16 mouse cellular contexts compared by ENCODE assay signal in the genomic region with DNA sequence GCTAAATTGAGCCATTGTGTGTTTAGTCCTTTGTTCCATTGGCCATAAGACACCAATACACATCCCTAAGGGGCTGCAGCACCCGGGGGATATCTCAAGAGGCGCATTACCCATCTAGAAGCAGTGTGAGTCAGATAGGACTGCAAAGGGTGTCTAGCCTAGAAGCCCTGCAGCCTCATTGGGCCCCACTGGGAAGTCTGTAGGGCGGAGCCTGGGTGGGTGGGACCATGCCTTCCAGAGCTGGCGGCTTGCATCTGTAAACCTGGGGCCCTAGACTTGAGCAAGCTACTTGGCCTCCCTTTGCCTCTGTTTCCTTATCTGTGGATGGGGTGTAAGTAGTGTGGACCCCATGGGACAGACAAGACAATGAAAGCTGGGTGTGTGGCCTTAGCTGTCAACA. TPM values are rescaled to one million over a fixed set of nuclear protein-coding genes. Genes with fewer than 3 reads are reported as not detected.
A peak's percentile ranks its signal among the peaks of the same experiment; 100 is the strongest.
DNase-seq lines count a peak whose midpoint lies in the region; ATAC-seq and TF ChIP-seq lines count a peak whose summit lies in the region.
"Had no signal": no experiment of that assay in that cellular context is flagged by ENCODE, and none has a peak within 500 bp of the region (broad histone marks: within the 10 kb centered on the region; RNA-seq: fewer than 3 reads in every experiment).

No protein-coding gene starts in this region.

- peaks cover 13% of the 10 kb centered on the region for H3K27me3 ChIP-seq in liver, postnatal 0 days (ENCODE audit: insufficient read depth, low read length)
- peaks cover 7% of the 10 kb centered on the region for H3K27me3 ChIP-seq in liver, embryonic 11.5 days (replicated peaks; ENCODE audit: control insufficient read depth, insufficient read depth, low read length)
- H3K27me3 ChIP-seq in stomach, embryonic 16.5 days (ENCODE audit: control insufficient read depth, insufficient read depth, low read length): no peaks in the 10 kb centered on the region

- no peak for TF ChIP-seq EP300 in liver, postnatal 0 days (IDR thresholded peaks at IDR 0.05; ENCODE audit: low read depth)

- H3K4me3 ChIP-seq in liver, postnatal 0 days (ENCODE audit: low read depth, low read length): no peak overlapping the region
- no peak overlapping the region for H3K4me3 ChIP-seq in liver, embryonic 11.5 days (ENCODE audit: low read depth, low read length)
- H3K4me3 ChIP-seq in stomach, embryonic 16.5 days (replicated peaks; ENCODE audit: low read length): no peak overlapping the region
- H3K4me3 ChIP-seq: limb, embryonic 12.5 days; midbrain, embryonic 10.5 days had no signal

- no peak overlapping the region for H3K9ac ChIP-seq in liver, postnatal 0 days (replicated peaks)
- H3K9ac ChIP-seq in liver, embryonic 11.5 days (ENCODE audit: low read depth, low read length): no peak overlapping the region
- H3K9ac ChIP-seq in stomach, embryonic 16.5 days (ENCODE audit: low read length): no peak overlapping the region
- H3K9ac ChIP-seq: forebrain, postnatal 0 days; limb, embryonic 12.5 days had no signal

- TF ChIP-seq CTCF in liver, postnatal 0 days (IDR thresholded peaks at IDR 0.05; ENCODE audit: low read depth): no peak

- DNase-seq in liver: peak; percentile 61
- no peak for DNase-seq in liver, postnatal 0 days
- DNase-seq in R1 (ENCODE audit: low read depth, low spot score): peak; percentile 39
- DNase-seq in liver, embryonic 11.5 days (ENCODE audit: low spot score): no peak
- DNase-seq in kidney, postnatal 4 days: no peak
- DNase-seq in adrenal gland, postnatal 14 days: no peak
- DNase-seq: adrenal gland, postnatal 25 days; cerebellum, postnatal 10 days; forebrain, postnatal 0 days; heart, postnatal 36 days; kidney, postnatal 10 days; lung, postnatal 14 days had no signal

- H3K4me2 ChIP-seq in liver, postnatal 0 days (ENCODE audit: low read depth, low read length): no peak overlapping the region
- H3K4me2 ChIP-seq in liver, embryonic 11.5 days: no peak overlapping the region
- H3K4me2 ChIP-seq in stomach, embryonic 16.5 days (ENCODE audit: low read depth, low read length): no peak overlapping the region
- H3K4me2 ChIP-seq: limb, embryonic 12.5 days had no signal

- no peak for ATAC-seq in liver, postnatal 0 days
- ATAC-seq in liver, embryonic 11.5 days (replicated peaks; ENCODE audit: low FRiP score): peak; percentile 85
- no peak for ATAC-seq in stomach, embryonic 16.5 days (ENCODE audit: insufficient read depth, low FRiP score)
- ATAC-seq: forebrain, postnatal 0 days; inflammation-experienced regulatory T-cells, adult 6 months had no signal

- no peaks in the 10 kb centered on the region for H3K36me3 ChIP-seq in liver, postnatal 0 days (replicated peaks; ENCODE audit: insufficient read depth, low read length)
- H3K36me3 ChIP-seq in liver, embryonic 11.5 days (ENCODE audit: control insufficient read depth, insufficient read depth, low read length): no peaks in the 10 kb centered on the region
- H3K36me3 ChIP-seq in stomach, embryonic 16.5 days (ENCODE audit: control insufficient read depth, insufficient read depth, low read length): no peaks in the 10 kb centered on the region
- H3K36me3 ChIP-seq: limb, embryonic 12.5 days; midbrain, embryonic 10.5 days had no signal

- no peaks in the 10 kb centered on the region; the same call in 1 of the 2 replicates for H3K4me1 ChIP-seq in liver, postnatal 0 days (ENCODE audit: insufficient read depth)
- peaks cover 7% of the 10 kb centered on the region; the same call in 1 of the 2 replicates for H3K4me1 ChIP-seq in liver, embryonic 11.5 days (replicated peaks; ENCODE audit: control insufficient read depth, insufficient read depth, low read length)
- peaks cover 39% of the 10 kb centered on the region for H3K4me1 ChIP-seq in stomach, embryonic 16.5 days (ENCODE audit: control insufficient read depth, insufficient read depth, low read length)

- 74% methylated on average over 4 of the region's 4 CpGs for WGBS in liver, postnatal 0 days (ENCODE audit: insufficient replicate concordance)
- WGBS in liver, embryonic 11.5 days: 59% methylated on average over 4 of the region's 4 CpGs
- 76% methylated on average over 4 of the region's 4 CpGs for WGBS in stomach, embryonic 16.5 days

- H3K27ac ChIP-seq in liver, postnatal 0 days (ENCODE audit: low read depth): no peak overlapping the region
- H3K27ac ChIP-seq in liver, embryonic 11.5 days (ENCODE audit: low read depth, low read length): no peak overlapping the region
- H3K27ac ChIP-seq in stomach, embryonic 16.5 days (ENCODE audit: low read length): peak overlapping the region; percentile 78
- H3K27ac ChIP-seq: limb, embryonic 12.5 days; midbrain, embryonic 10.5 days had no signal

- no peaks in the 10 kb centered on the region for H3K9me3 ChIP-seq in liver, postnatal 0 days (ENCODE audit: low read length)
- no peaks in the 10 kb centered on the region for H3K9me3 ChIP-seq in liver, embryonic 11.5 days (ENCODE audit: control insufficient read depth, low read length)
- no peaks in the 10 kb centered on the region for H3K9me3 ChIP-seq in stomach, embryonic 16.5 days (replicated peaks; ENCODE audit: control insufficient read depth, low read length)

RNA-seq across cellular contexts. Expression of a gene that starts 48.4 kb away (rescaled TPM):
- 0.18 and 0.26 TPM in 2 replicates for polyA plus RNA-seq in liver, postnatal 0 days (2015; fragmentation: Nextera tagmentation; extraction: Ambion mirVana)
- polyA plus RNA-seq in liver, embryonic 11.5 days (2014; fragmentation: Nextera tagmentation; extraction: Ambion mirVana): 0.84 and 1.0 TPM in 2 replicates
- polyA plus RNA-seq in stomach, embryonic 16.5 days (2015; fragmentation: Nextera tagmentation; extraction: Ambion mirVana): 7.2 and 8.0 TPM in 2 replicates
- 1.1 and 1.3 TPM in 2 replicates for total RNA-seq in adrenal gland, postnatal 14 days (2021)
- polyA plus RNA-seq: inflammation-experienced regulatory T-cells, adult 6 months had no signal

RNA-seq across cellular contexts. Expression of a gene that starts 54.8 kb away (rescaled TPM):
- 10.8 and 12.0 TPM in 2 replicates for polyA plus RNA-seq in liver, postnatal 0 days (2015; fragmentation: Nextera tagmentation; extraction: Ambion mirVana)
- polyA plus RNA-seq in liver, embryonic 11.5 days (2014; fragmentation: Nextera tagmentation; extraction: Ambion mirVana): 12.7 and 15.0 TPM in 2 replicates
- polyA plus RNA-seq in stomach, embryonic 16.5 days (2015; fragmentation: Nextera tagmentation; extraction: Ambion mirVana): 11.2 and 11.5 TPM in 2 replicates
- total RNA-seq in adrenal gland, postnatal 14 days (2021): 16.6 and 19.2 TPM in 2 replicates

Comparison
In these comparisons a context has a peak if more than half of its experiments do, and no peak if none do; other contexts are left out.
1. DNase-seq: peak in liver (single experiment) and R1 (single experiment); none in liver, postnatal 0 days (single experiment), liver, embryonic 11.5 days (single experiment), kidney, postnatal 4 days (0 of 2) and adrenal gland, postnatal 14 days (single experiment).